Comparison of ENCODE assay signal across 8 mouse cellular contexts in genomic region chr4:41136811-41137210, GRCm38 (mm10). TPM values are rescaled to one million over a fixed set of nuclear protein-coding genes. Genes with fewer than 3 reads are reported as not detected.
DNase-seq lines count a peak whose midpoint lies in the region; ATAC-seq lines count a peak whose summit lies in the region.

No protein-coding gene starts in this region.

- no peaks in the 10 kb centered on the region for H3K9me3 ChIP-seq in erythroblast, embryonic 14.5 days (ENCODE audit: control insufficient read depth, low read length)
- peaks cover 8% of the 10 kb centered on the region; the same call in 1 of the 2 replicates for H3K9me3 ChIP-seq in forebrain, embryonic 10.5 days
- no peaks in the 10 kb centered on the region for H3K9me3 ChIP-seq in liver, embryonic 13.5 days (replicated peaks)

- ATAC-seq in erythroblast, adult 5-6 weeks (replicated peaks; ENCODE audit: low FRiP score, poor library complexity, severe bottlenecking): no peak
- ATAC-seq in liver, embryonic 13.5 days (ENCODE audit: low read depth): no peak

- intact Hi-C loops in left cerebral cortex, postnatal 14 days (cut with DNase I): loop anchor here (10.0 kb wide), 1 partner anchor 138 kb away; the partner anchor contains the start of gene Ubap2

- DNase-seq in 3T3-L1 (ENCODE audit: low read depth, low spot score): peak; percentile 21
- DNase-seq in forebrain, embryonic 10.5 days (ENCODE audit: extremely low spot score, low spot score): no peak
- no peak for DNase-seq in liver, embryonic 13.5 days
- no peak for DNase-seq in urinary bladder, postnatal 36 days (ENCODE audit: low spot score in 2 of 2)
- DNase-seq in layer of hippocampus, postnatal 10 days (ENCODE audit: low spot score in 2 of 2): no peak
- DNase-seq in left cerebral cortex, postnatal 14 days (ENCODE audit: low spot score in 2 of 2): no peak

- H3K4me3 ChIP-seq in erythroblast, embryonic 14.5 days (replicated peaks): peak overlapping the region; percentile 96
- peak overlapping the region; percentile 93 for H3K4me3 ChIP-seq in forebrain, embryonic 10.5 days
- H3K4me3 ChIP-seq in liver, embryonic 13.5 days (replicated peaks): peak overlapping the region; percentile 92

- peak overlapping the region; percentile 99 for H3K9ac ChIP-seq in liver, embryonic 13.5 days

- peaks cover 72% of the 10 kb centered on the region for H3K4me1 ChIP-seq in erythroblast, embryonic 14.5 days (ENCODE audit: control insufficient read depth)
- peaks cover 22% of the 10 kb centered on the region for H3K4me1 ChIP-seq in forebrain, embryonic 10.5 days
- peaks cover 63% of the 10 kb centered on the region for H3K4me1 ChIP-seq in liver, embryonic 13.5 days (replicated peaks)

- H3K27me3 ChIP-seq in erythroblast, embryonic 14.5 days (ENCODE audit: control insufficient read depth): no peaks in the 10 kb centered on the region
- H3K27me3 ChIP-seq in forebrain, embryonic 10.5 days (ENCODE audit: poor library complexity, severe bottlenecking): no peaks in the 10 kb centered on the region
- no peaks in the 10 kb centered on the region for H3K27me3 ChIP-seq in liver, embryonic 13.5 days

- WGBS in forebrain, embryonic 10.5 days: under 1% methylated on average over 8 of the region's 8 CpGs
- 0% methylated on average over 8 of the region's 8 CpGs for WGBS in liver, embryonic 13.5 days (ENCODE audit: insufficient replicate concordance)

- H3K27ac ChIP-seq in forebrain, embryonic 10.5 days: peak overlapping the region; percentile 100
- peak overlapping the region; percentile 98 for H3K27ac ChIP-seq in liver, embryonic 13.5 days

- peak overlapping the region; percentile 90 for H3K4me2 ChIP-seq in liver, embryonic 13.5 days

- H3K36me3 ChIP-seq in erythroblast, embryonic 14.5 days (ENCODE audit: control insufficient read depth): peaks cover 38% of the 10 kb centered on the region
- peaks cover 39% of the 10 kb centered on the region for H3K36me3 ChIP-seq in forebrain, embryonic 10.5 days (replicated peaks)
- peaks cover 32% of the 10 kb centered on the region for H3K36me3 ChIP-seq in liver, embryonic 13.5 days

RNA-seq across cellular contexts. Expression of gene Ube2r2, which starts 1.3 kb away (rescaled TPM):
- polyA plus RNA-seq in erythroblast, embryonic 14.5 days (2012): 15.9 and 16.5 TPM in 2 replicates
- 229 and 299 TPM in 2 replicates for total RNA-seq in erythroblast, adult 5-6 weeks (2015; ENCODE audit: low replicate concordance)
- total RNA-seq in erythroblast, adult 5-6 weeks (2017; ENCODE audit: low replicate concordance): 275 and 350 TPM in 2 replicates
- polyA plus RNA-seq in forebrain, embryonic 10.5 days (2016; fragmentation: Nextera tagmentation; extraction: Ambion mirVana): 74.6 and 82.1 TPM in 2 replicates
- polyA plus RNA-seq in liver, embryonic 13.5 days (2015; fragmentation: Nextera tagmentation; extraction: Ambion mirVana): 38.9 and 39.9 TPM in 2 replicates
- total RNA-seq in layer of hippocampus, postnatal 10 days (2021): 10 to 100 TPM; 84.2 to 84.4 TPM
- total RNA-seq in left cerebral cortex, postnatal 14 days (2021): 10 to 100 TPM; 87.8 to 89.0 TPM

RNA-seq across cellular contexts. Expression of gene Nol6, which starts 12.6 kb away (rescaled TPM):
- 1.3 and 1.6 TPM in 2 replicates for polyA plus RNA-seq in erythroblast, embryonic 14.5 days (2012)
- 1.9 and 2.9 TPM in 2 replicates for total RNA-seq in erythroblast, adult 5-6 weeks (2015; ENCODE audit: low replicate concordance)
- total RNA-seq in erythroblast, adult 5-6 weeks (2017; ENCODE audit: low replicate concordance): 4.8 and 10.7 TPM in 2 replicates
- polyA plus RNA-seq in forebrain, embryonic 10.5 days (2016; fragmentation: Nextera tagmentation; extraction: Ambion mirVana): 34.3 and 36.9 TPM in 2 replicates
- polyA plus RNA-seq in liver, embryonic 13.5 days (2015; fragmentation: Nextera tagmentation; extraction: Ambion mirVana): 11.6 and 15.2 TPM in 2 replicates
- total RNA-seq in layer of hippocampus, postnatal 10 days (2021): 10 to 100 TPM; 86.2 to 87.7 TPM
- 10 to 100 TPM; 82.7 to 84.0 TPM for total RNA-seq in left cerebral cortex, postnatal 14 days (2021)

RNA-seq across cellular contexts. Expression of gene Aqp3, which starts 38.8 kb away (rescaled TPM):
- polyA plus RNA-seq in erythroblast, embryonic 14.5 days (2012): 3.0 and 4.8 TPM in 2 replicates
- total RNA-seq in erythroblast, adult 5-6 weeks (2015; ENCODE audit: low replicate concordance): not detected in 2 replicates
- not detected in 2 replicates for total RNA-seq in erythroblast, adult 5-6 weeks (2017; ENCODE audit: low replicate concordance)
- 4.6 and 4.9 TPM in 2 replicates for polyA plus RNA-seq in forebrain, embryonic 10.5 days (2016; fragmentation: Nextera tagmentation; extraction: Ambion mirVana)
- 13.8 and 14.7 TPM in 2 replicates for polyA plus RNA-seq in liver, embryonic 13.5 days (2015; fragmentation: Nextera tagmentation; extraction: Ambion mirVana)
- under 1 TPM in 1 of 2 experiments, not detected in 1; 0.67 TPM for total RNA-seq in layer of hippocampus, postnatal 10 days (2021)
- not detected for total RNA-seq in left cerebral cortex, postnatal 14 days (2021)

Comparison
In these comparisons a context has a peak if more than half of its experiments do, and no peak if none do; other contexts are left out.
1. RNA of gene Nol6, which starts 12.6 kb away (total RNA-seq): 86.2 to 87.7 TPM in layer of hippocampus, postnatal 10 days and 82.7 to 84.0 TPM in left cerebral cortex, postnatal 14 days; 1.9 to 10.7 TPM in erythroblast, adult 5-6 weeks; every median in the first group is over 4 times any median in the second.
2. Peak in every context shown above with its lines, with median percentiles within 50 percentile points of each other: H3K4me3 ChIP-seq.